Mouse (Mus musculus): ENCODE results near the gene Pear1. TPM values are rescaled to one million over a fixed set of nuclear protein-coding genes. Genes with fewer than 3 reads are reported as not detected.
A peak's percentile ranks its signal among the peaks of the same experiment; 100 is the strongest.

The Pear1 gene
- polyA plus RNA-seq, 1 experiment from 2014 or later, result 21.4 TPM

DNA sequence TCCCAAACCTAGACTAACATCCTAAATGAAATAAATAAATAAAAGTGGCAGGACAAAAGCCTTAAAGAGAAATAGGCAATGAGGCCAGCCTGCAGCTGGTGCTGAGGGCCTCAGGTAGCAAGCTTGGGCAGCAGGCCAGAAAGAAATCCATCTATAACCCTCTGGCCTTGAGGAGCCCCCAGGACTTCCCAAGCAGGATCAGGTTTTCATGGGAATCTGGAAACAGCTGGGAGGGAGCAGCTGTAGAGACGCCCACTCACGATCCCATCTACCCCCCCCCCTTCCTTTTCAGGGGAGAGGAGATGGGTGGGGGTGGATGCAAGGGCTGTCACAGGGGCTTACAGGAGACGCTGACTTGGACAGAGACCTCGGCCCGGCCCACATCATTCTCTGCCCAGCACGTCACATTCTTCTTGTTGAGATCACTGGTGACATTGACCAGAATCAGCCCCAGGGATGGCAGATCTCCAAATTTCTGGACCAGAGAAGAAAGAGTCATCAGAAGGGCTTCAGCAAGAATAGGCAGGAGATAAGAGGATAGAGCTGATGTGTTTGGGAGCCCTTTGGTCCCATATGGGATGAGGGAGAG lies 38.4 kb downstream of the Pear1 start:
- WGBS, result 40% methylated on average over 6 of the region's 6 CpGs
- no peak overlapping the region for H3K9ac ChIP-seq (replicated peaks; ENCODE audit: low read depth)
- no peak for TF ChIP-seq CTCF (IDR thresholded peaks at IDR 0.05)

DNA sequence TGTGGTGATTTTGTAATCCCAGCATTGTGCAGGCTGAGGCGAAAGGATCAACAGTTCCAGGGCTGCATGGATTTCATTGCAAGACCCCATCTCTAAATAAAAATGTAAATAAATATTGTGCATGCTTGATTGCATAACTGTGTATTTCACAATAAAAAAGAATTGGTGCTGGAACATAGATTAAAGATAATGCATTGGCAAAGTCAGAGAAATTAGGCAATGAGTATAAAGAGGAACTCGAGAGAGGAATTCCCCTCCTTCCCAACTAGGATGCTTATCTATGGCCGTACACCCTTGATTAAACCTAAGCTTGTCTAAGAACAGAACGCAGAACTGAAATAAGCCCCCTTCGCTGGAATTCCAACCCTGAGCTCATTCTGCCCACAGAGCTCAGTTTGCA lies 39.0 kb downstream of the Pear1 start:
- Histone ChIP-seq H3K4me3 (ENCODE audit: low read depth, low read length) (no peak overlapping the region), H3K27ac (ENCODE audit: low read length) (no peak overlapping the region), H3K4me2 (replicated peaks; ENCODE audit: low read depth, low read length) (no peak overlapping the region), H3K36me3 (ENCODE audit: insufficient read depth, low read length) (no peaks in the 10 kb centered on the region), H3K9ac (replicated peaks; ENCODE audit: low read depth) (no peak overlapping the region), H3K9me3 (ENCODE audit: low read length) (no peaks in the 10 kb centered on the region), H3K27me3 (replicated peaks; ENCODE audit: insufficient read depth, low read length) (no peaks in the 10 kb centered on the region), H3K4me1 (ENCODE audit: insufficient read depth, low read depth, low read length) (no peaks in the 10 kb centered on the region)
- no peak for ATAC-seq
- peak; percentile 51 for DNase-seq (ENCODE audit: low spot score)
- 48% methylated on average over 5 of the region's 5 CpGs for WGBS
- TF ChIP-seq EP300 (IDR thresholded peaks at IDR 0.05) (no peak), CTCF (IDR thresholded peaks at IDR 0.05) (no peak)

More for the DNA sequence above, 38.4 kb downstream of the Pear1 start:
- peak; percentile 25 for DNase-seq (ENCODE audit: low spot score)
- Histone ChIP-seq H3K4me2 (replicated peaks; ENCODE audit: low read depth, low read length) (no peak overlapping the region), H3K27me3 (replicated peaks; ENCODE audit: insufficient read depth, low read length) (no peaks in the 10 kb centered on the region), H3K4me3 (ENCODE audit: low read depth, low read length) (no peak overlapping the region), H3K9me3 (ENCODE audit: low read length) (no peaks in the 10 kb centered on the region), H3K4me1 (ENCODE audit: insufficient read depth, low read depth, low read length) (no peaks in the 10 kb centered on the region), H3K36me3 (ENCODE audit: insufficient read depth, low read length) (no peaks in the 10 kb centered on the region), H3K27ac (ENCODE audit: low read length) (no peak overlapping the region)
- ATAC-seq, result peak; percentile 43; the same call in 1 of the 2 replicates

DNA sequence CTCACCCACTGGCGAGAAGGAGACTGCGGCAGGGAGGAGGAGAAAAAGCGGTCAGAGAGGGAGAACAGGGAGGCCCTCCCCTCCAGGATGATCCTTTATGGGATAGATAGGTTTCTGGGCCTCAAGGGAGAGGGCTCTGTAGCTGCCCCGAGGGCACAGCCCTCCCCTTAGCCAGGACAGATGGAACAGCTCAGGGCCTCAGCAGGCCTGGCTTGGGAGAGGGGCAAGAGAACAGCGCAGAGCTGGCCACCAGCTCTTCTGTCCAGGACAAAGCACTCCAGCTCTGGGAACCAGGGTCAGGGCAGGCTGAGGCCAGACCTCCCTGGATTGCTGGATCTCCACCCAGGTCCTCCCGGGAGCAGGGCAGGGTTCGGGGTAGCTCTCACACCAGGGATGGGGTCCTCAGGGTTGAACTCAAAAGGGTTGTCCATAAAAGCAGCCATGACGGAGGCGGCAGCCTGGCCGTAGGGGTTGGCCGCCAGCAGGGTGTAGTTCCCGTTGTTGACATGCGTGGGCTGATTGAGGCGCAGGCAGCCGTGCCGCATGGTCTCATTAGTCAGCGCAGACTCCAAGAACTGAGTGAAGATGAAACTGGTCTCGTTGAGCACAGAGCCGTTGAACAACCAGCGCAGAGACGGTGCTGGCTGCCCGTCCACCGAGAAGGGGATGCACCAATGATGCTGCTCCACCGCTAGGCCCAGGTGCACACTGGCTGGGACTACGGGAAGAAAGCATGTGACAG lies 40.7 kb downstream of the Pear1 start:
- Histone ChIP-seq H3K27me3 (replicated peaks; ENCODE audit: insufficient read depth, low read length) (no peaks in the 10 kb centered on the region), H3K9me3 (ENCODE audit: low read length) (no peaks in the 10 kb centered on the region), H3K4me3 (ENCODE audit: low read depth, low read length) (no peak overlapping the region), H3K36me3 (ENCODE audit: insufficient read depth, low read length) (no peaks in the 10 kb centered on the region), H3K4me1 (ENCODE audit: insufficient read depth, low read depth, low read length) (no peaks in the 10 kb centered on the region), H3K27ac (ENCODE audit: low read length) (no peak overlapping the region), H3K9ac (replicated peaks; ENCODE audit: low read depth) (no peak overlapping the region), H3K4me2 (replicated peaks; ENCODE audit: low read depth, low read length) (0 out of 2 replicates have a peak overlapping the region, but pooled peaks have one; percentile 28)
- 80% methylated on average over 23 of the region's 25 CpGs for WGBS
- no peak for DNase-seq (ENCODE audit: low spot score)
- TF ChIP-seq CTCF (IDR thresholded peaks at IDR 0.05), result no peak
- no peak for TF ChIP-seq EP300 (IDR thresholded peaks at IDR 0.05)
- peak; percentile 55 for ATAC-seq

DNA sequence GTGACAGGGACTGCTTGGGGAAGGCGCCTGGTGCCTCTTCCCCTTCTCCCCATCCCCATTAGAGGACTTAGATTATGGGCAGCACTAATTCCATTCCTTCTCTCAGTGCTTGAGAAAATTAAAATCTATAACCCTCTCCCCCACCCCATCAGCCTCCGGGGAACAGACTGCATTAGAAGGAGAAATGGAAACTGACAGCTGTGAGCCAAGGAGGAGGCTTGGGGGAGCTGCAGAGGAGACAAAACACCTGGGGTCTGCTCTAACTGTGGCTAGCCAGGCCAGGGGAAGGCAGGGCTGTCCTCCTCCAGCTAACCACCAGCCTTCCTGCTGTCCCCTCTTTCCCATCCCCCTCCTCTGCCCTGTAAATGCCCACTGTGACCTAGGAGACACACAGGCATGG lies 45.0 kb downstream of the Pear1 start:
- TF ChIP-seq EP300 (IDR thresholded peaks at IDR 0.05), result no peak
- no peak for TF ChIP-seq CTCF (IDR thresholded peaks at IDR 0.05)
- ATAC-seq (no peak), DNase-seq (ENCODE audit: low spot score) (peak; percentile 46)
- H3K9ac ChIP-seq (replicated peaks; ENCODE audit: low read depth), result no peak overlapping the region
- no peaks in the 10 kb centered on the region for H3K36me3 ChIP-seq (ENCODE audit: insufficient read depth, low read length)
- no peaks in the 10 kb centered on the region for H3K4me1 ChIP-seq (ENCODE audit: insufficient read depth, low read depth, low read length)
- no peak overlapping the region for H3K4me2 ChIP-seq (replicated peaks; ENCODE audit: low read depth, low read length)
- no peaks in the 10 kb centered on the region for H3K9me3 ChIP-seq (ENCODE audit: low read length)
- H3K27me3 ChIP-seq (replicated peaks; ENCODE audit: insufficient read depth, low read length), result 0 out of 2 replicates have a peak, but pooled peaks cover 3% of the 10 kb centered on the region
- no peak overlapping the region for H3K27ac ChIP-seq (ENCODE audit: low read length)
- H3K4me3 ChIP-seq (ENCODE audit: low read depth, low read length), result no peak overlapping the region
- WGBS, result 48% methylated on average over 2 of the region's 2 CpGs

DNA sequence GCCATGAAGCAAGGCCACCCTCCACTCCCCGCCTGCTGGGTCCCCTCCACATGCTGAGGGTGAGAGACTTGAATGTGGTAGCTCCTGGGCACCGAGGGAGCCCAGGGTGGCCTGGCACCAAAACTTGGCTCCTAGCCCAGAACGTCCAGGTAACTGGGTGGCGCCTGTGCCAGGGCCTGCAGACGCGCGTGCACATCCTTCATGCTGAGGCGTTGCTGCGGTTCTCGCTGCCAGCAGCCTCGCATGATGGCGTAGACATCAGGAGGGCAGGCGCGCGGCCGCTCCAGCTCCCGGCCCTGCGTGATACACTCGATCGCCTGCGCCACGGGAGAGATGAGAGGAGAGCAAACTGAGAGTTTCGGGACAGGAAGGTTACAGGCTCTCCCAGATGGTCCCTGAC lies 45.8 kb downstream of the Pear1 start:
- Histone ChIP-seq H3K27me3 (replicated peaks; ENCODE audit: insufficient read depth, low read length) (0 out of 2 replicates have a peak, but pooled peaks cover 3% of the 10 kb centered on the region), H3K4me2 (replicated peaks; ENCODE audit: low read depth, low read length) (0 out of 2 replicates have a peak overlapping the region, but pooled peaks have one; percentile 3), H3K4me1 (ENCODE audit: insufficient read depth, low read depth, low read length) (no peaks in the 10 kb centered on the region), H3K9ac (replicated peaks; ENCODE audit: low read depth) (no peak overlapping the region), H3K36me3 (ENCODE audit: insufficient read depth, low read length) (no peaks in the 10 kb centered on the region), H3K27ac (ENCODE audit: low read length) (no peak overlapping the region), H3K4me3 (ENCODE audit: low read depth, low read length) (no peak overlapping the region), H3K9me3 (ENCODE audit: low read length) (no peaks in the 10 kb centered on the region)
- ATAC-seq, result no peak
- TF ChIP-seq EP300 (IDR thresholded peaks at IDR 0.05) (no peak), CTCF (IDR thresholded peaks at IDR 0.05) (no peak)
- DNase-seq (ENCODE audit: low spot score), result no peak
- 40% methylated on average over 23 of the region's 23 CpGs for WGBS

DNA sequence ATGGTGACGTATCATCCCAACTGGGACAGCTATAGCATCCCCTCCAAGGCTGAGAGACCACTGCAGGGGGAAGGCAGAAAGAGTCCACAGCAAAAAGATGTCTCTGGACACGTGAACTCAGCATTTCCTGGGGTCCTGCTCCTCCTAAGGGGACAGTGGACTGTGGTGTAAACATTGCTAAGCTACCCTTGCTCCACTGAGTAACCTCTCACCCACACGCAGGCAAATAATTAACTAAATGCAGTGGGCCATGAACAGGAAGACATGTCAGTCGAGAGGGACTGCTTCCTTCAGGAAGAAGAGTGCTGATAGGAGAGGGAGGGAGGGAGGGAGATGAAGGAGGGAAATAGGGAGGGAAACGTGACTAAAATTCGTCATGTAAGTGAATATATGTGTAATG lies 53.0 kb downstream of the Pear1 start:
- no peak for TF ChIP-seq EP300 (IDR thresholded peaks at IDR 0.05)
- no peak for TF ChIP-seq CTCF (IDR thresholded peaks at IDR 0.05)
- DNase-seq (ENCODE audit: low spot score), result no peak
- 19% methylated on average over 6 of the region's 6 CpGs for WGBS
- H3K4me3 ChIP-seq (ENCODE audit: low read depth, low read length), result no peak overlapping the region
- H3K36me3 ChIP-seq (ENCODE audit: insufficient read depth, low read length), result no peaks in the 10 kb centered on the region
- ATAC-seq, result no peak
- H3K4me1 ChIP-seq (ENCODE audit: insufficient read depth, low read depth, low read length), result peaks cover under 1% of the 10 kb centered on the region; the same call in 1 of the 2 replicates
- H3K4me2 ChIP-seq (replicated peaks; ENCODE audit: low read depth, low read length), result no peak overlapping the region
- no peaks in the 10 kb centered on the region for H3K27me3 ChIP-seq (replicated peaks; ENCODE audit: insufficient read depth, low read length)
- no peak overlapping the region for H3K9ac ChIP-seq (replicated peaks; ENCODE audit: low read depth)
- no peak overlapping the region for H3K27ac ChIP-seq (ENCODE audit: low read length)
- H3K9me3 ChIP-seq (ENCODE audit: low read length), result no peaks in the 10 kb centered on the region

Data from lung, postnatal 0 days (tissue).